Mouse (Mus musculus): Measurements from ENCODE around the gene Olfm1.
A peak's percentile ranks its signal among the peaks of the same experiment; 100 is the strongest.

The Olfm1 gene

DNA sequence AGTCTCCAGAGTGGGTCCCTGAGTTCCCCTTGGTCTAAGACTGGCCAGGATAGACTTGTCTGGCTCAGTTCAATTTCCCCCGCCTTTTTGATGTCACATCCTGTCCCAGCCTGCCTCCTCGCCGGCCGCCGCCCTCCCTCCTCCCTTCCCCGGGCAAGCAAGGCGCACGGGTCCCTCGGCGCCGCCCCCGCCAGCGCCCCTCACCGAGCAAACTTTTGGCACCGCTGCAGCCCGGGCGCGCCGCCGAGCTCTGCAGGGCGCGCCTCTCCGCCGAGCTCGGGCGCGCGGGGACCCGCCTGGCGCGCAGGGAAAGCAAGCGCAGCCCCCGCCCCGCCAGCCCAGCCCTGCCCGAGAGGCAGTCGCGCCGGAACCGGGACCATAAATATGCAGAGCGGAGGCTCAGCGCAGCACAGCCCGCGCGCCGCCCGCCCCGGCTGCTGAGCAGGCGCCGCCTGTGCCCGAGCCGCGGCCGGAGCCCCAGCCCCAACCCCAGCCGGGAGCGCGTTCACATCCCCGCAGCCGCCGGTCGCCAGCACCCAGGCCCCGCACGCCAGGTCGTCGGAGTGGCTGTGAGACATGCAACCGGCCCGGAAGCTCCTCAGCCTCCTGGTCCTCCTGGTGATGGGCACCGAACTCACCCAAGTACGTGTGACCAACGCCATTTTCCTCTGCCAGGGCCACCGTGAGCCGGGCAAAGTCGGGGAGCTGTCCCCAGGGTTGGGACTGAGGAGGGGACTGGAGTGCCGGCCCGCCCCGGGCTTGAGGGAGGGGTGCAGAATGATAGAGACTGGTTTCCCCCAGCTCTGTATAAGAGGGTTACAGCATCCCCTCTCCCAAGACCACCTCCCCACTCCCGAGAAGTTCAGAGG is at the start of gene Olfm1:
Olfm1 (plus strand) TSS at position 172 of the 869 bp plus-strand sequence.
- peak; percentile 50 to 74 for DNase-seq (ENCODE audit: low spot score in 2 of 2)

DNA sequence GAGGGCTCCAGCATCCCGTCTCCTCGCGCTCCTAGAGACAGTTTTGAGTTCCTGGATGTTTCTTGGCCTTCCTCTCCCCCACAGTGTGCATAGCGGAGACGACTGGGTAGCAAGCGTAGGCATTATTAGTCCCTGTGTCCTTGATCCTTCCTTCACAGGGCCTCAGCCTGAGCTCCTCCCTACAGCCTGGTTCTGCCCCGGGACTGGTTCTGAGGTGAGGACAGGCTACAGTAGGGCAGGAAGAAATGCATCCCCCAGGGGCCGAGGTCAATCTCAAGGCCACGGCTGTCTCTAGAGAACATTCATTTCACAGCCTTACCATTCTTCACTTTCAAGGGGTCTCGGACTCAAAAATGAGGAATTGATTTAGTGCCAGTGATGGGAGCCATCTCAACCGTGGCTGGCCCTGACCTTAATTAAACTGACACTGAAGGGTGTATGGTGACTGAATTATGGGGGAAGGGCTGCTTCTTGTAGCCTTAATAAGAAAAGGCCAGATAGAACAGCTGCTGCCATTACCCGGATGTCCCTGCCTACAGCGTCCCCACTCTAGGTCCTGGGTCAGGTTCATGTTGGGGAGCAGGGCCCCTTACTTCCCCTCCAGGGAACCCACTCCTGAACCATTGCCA is 49.3 kb upstream of the Olfm1 start:
- no peak for DNase-seq (ENCODE audit: low spot score in 2 of 2)

DNA sequence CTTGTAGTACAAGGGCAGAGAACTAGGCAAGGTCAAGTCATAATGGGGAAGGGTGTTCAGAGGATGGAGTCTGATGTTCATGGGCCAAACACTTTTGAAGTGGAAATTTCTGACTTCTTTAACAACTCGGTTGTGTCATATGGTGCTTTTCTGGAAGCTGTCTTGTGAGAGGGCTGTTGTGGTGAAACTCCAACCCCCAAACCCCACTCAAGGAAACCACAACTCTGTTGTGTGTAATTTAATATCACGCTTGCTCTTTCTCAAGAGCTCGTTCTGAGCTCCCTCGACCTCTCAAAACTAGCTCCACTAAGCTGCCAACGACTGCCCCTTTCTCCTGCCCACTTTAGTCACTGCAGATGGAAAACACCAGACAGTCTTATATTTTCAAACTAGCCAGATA is 47.1 kb upstream of the Olfm1 start:
- no peak for DNase-seq (ENCODE audit: low spot score in 2 of 2)

DNA sequence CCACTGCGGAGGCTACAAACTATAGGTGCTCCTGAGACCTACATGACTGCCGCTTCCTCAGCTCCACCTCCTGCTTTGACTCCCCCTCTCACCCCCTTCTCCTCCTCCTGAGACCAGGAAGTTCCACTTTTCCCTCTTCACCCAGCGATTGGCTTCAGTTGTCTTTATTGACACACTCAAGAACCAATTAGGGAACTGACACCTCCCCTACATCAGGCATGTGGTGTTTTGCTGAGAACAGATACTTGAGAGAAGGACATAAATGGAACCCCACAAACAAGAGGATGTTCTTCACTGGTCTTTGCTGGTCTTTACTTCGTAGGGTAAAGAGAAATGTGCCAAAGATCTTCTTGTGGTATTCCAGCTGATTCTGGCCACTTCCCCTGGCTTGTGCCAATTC is 46.6 kb upstream of the Olfm1 start:
- no peak for DNase-seq (ENCODE audit: low spot score in 2 of 2)

DNA sequence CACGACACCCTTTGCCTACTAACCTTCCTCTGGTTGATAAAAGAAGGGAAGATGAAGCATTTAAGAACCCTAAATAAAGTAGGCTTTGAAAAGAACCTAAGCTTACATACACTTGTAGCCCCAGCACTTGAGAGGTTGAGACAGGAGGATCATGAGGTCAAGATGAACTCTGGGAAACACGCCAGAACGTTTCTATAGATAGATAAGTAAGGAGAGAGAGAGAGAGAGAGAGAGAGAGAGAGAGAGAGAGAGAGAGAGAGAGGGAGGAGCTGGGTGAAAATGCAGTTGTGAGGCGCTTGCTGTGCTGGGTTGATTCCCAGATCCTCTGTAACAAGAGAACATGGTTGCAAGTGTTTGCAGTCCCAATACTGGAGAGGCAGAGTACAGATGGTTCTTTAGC is 46.1 kb upstream of the Olfm1 start:
- DNase-seq (ENCODE audit: low spot score in 2 of 2): no peak

DNA sequence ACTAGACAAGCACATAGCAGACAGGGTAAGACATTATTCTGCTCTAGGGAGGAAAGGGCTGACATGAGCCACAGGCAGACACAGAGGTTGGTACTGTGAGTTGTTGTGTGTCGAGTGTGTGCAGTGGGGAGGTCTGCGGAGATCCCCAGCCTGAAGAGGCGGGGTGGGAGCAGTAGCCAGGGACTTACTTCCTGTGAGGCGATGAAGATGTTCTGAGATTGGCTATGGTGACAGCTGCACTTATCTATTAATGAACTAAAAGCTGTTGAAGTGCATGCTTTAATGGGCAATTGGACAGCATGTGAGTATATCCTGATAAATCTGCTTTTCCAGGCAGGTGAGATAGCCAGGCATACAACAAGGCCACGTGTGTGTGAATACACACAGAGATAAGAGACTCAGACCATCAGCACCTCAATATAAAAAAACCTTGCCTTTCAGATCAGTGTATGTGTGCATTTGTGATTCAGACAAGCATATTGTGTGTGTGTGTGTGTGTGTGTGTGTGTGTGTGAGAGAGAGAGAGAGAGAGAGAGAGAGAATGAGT is 45.5 kb upstream of the Olfm1 start:
- DNase-seq (ENCODE audit: low spot score in 2 of 2): no peak

DNA sequence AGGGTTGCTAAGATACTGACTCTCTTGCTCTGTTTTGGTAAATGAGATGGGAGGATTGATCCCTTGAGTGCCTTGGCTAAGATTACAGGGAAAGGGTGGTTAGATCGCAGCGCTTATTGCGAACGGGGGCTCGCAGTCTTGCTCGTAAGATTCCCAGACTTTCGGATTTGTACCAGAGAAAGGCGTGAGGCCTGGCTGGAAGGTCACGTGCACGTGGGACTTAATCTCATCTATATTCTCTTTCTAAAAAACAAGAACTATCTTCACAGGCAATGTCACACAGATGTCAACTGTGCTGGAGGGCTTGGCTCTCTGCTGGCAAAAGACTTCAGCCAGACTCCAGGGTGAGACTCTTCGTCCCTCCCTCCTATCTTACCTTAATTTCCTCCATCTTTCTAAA is 43.1 kb upstream of the Olfm1 start:
- no peak for DNase-seq (ENCODE audit: low spot score in 2 of 2)

DNA sequence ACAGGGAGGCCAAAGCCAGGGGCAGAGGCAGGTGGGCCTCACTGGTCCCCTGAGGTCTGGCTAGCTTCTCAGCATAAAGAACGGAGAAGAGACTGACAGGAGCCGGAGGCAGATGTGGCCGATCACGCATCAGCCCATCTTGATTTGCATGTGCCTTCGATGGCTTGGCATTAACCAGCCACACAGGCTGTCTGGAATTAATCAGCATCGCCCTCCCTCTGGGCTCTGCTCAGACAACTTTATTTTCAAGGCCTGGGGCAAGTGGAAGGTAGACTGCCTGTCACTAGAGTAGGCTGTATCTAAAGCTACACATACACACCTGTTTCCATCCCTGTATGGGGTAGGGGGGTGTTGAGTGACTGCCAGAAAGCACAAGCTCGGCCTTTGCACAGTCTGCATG is 32.2 kb upstream of the Olfm1 start:
- no peak for DNase-seq (ENCODE audit: low spot score in 2 of 2)

DNA sequence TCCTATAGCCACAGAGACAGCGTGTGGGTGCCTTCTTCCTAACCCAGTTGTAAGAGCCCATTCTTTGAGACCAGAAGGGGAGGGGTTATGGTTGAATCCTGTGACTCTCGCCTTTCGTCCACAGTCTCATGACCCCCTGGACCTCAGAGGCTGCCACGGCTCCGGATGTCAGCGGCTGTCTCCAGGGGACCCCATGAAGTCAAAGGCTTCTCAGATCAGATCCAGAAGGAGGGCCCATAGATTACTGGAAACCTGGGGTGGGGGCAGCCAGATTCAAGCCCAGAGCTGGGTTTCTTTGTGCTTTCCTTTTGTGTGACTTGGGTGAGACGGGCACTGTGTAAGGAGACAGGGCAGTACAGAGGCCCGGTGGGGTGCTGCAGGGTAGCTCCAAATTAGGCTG is 27.2 kb upstream of the Olfm1 start:
- no peak for DNase-seq (ENCODE audit: low spot score in 2 of 2)

DNA sequence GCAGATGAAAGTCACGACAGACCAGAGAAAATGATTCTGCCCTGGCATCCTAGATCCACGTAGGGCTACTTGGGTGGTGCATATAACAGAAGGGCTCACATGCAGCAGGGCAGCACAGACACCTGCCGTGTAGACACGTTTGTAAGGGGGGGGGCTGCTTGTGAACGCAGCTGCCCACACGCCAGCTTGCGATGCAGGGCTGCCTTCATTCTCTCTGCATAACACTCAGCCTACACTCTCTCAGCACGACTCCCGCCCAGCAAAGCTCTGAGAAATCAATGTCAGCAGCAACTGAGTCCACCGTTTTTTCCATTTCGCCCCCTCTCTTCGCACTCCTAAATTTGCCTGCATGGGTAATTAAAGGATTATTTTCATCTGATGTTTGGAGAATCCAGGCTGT is 23.5 kb upstream of the Olfm1 start:
- no peak for DNase-seq (ENCODE audit: low spot score in 2 of 2)

DNA sequence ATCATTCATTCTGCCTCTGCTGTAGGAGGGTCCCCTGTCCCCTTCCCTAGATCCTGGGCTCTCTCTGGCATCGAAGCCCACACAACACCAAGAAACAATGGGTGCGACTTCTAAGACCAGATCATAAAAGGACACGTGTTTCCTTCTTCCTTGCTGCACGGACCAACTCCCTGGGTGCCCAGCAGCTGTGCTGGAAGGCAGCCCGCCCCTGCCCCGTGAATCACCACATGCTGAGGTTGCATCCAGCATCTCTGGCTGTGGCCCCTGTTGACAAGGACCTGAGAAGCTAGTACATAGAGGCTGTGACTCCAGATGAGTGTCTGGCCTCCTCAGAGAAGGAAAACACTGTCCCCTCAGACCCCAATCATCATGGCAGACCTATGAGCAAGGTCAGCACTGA is 20.8 kb upstream of the Olfm1 start:
- no peak for DNase-seq (ENCODE audit: low spot score in 2 of 2)

DNA sequence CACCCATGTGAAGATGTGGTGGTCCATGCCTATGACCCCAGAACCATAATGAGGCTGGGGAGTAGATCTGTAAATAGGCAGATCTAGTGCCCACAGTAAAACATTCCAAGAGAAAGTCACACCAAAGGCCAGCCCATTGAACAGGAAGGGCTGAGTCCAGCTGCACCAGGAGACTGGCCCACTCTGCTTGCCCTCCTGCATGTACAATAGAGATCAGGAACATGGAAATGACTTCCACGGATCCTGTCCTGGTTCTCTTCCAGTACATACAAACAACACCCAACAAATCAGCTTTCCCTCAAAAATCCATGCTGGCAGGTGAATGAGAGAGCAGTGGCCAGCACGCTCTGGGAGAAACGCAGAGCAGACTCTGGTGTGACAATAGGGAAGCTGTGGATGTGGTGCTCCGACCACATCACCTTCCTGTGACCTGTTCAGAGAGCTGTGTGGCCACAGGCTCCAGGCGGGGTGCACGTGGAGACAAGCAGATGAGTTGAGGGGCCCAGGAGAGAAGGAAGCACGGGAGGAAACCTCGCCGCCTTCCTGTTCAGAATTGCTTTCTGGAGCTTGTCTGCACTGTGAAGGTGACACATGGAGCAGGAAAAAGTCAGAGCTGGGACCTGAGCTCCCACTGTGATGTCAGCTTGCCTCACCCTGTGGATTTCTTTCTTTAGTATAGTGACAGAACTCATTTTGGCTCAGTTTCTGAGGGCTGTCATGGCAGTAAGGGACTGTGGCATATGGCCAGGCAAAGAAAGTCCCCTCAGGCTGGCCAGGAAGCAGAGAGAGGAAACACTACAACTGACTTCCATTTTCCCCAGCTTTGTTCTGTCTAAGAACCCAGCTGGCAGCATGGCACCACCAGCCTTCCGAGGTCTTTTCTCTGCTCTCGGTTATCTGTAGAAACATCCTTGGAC is 19.3 kb upstream of the Olfm1 start:
- no peak for DNase-seq (ENCODE audit: low spot score in 2 of 2)

DNA sequence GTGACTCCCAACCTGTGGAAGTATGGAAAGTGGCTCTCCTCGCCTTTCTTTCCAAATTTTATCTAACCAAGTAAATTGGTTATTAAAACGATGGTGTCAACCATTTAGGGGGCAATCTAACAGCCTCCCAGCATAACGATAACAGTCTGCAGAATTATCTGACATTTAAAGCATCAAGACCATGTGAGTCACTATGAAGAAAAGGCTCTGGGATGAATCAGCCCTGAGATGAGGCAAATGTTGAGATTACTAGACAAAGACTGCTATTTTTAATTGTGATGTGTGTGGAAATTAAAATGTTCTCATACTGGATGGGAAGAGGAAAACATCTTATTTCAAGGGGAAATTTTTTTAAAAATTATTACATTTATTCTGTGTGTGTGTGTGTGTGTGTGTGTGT is 18.4 kb upstream of the Olfm1 start:
- no peak for DNase-seq (ENCODE audit: low spot score in 2 of 2)

DNA sequence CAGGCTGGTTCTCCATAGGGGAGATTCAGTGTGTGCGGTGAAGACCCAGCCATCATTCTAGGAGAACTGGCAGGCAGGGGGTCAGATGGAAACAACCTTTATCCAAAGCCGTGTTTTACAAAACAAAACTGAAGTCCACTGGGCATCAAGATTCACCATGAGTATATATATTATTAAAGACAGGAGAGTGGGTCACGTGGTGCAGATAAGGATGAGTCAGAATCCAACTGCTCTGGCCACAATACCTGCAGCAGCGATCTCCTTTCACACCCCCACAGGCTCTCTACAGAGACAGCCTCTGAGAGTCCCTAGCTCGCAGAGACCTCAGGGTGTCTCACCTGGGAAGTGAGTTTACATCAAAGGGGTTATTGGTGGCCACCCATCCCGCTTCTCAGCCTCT is 14.2 kb upstream of the Olfm1 start:
- no peak for DNase-seq (ENCODE audit: low spot score in 2 of 2)

DNA sequence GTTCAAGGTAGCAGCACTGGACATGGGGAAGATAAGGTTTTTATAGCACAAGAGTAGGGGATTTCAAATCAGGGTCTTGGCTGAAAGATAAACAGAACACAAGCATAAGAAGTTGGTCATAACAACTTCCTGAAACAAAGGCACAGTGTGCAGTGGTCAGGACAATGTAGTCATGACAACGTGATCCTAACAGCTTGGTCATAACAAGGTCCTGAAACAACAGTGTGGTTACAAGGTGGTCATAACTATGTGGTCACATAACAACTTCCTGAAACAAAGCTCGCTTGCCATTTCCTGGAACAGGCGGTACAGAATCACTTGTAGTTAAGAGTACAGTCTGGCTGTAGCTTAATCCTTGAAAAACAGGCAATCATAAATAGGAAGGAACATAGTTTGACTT is 12.7 kb upstream of the Olfm1 start:
- DNase-seq (ENCODE audit: low spot score in 2 of 2): no peak

DNA sequence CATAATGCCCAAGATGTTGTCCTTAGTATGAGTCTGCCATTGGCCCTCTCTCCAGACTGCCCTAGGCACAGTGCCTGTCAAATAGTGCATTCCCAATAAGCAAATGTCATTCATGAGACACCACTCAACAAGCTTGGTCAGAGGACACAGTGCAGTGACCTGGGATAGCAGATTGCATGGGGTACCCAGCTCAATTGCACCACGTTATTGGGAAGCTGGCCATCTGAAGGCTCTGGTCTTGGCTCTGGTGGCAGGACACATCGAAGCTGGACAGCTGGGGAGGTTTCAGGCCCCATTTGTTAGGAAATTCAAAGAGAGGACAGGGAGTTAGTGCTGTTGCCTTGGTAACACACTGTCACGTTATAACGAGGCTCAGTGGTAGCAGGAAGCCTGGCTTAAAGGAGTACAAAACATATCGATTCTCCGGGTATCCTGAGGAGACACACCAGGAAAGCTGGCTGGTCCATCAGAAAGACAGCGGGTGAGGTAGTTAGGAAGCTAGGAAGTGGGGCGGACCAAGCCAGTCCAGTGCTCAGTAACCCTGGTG is 4.3 kb upstream of the Olfm1 start:
- no peak for DNase-seq (ENCODE audit: low spot score in 2 of 2)

DNA sequence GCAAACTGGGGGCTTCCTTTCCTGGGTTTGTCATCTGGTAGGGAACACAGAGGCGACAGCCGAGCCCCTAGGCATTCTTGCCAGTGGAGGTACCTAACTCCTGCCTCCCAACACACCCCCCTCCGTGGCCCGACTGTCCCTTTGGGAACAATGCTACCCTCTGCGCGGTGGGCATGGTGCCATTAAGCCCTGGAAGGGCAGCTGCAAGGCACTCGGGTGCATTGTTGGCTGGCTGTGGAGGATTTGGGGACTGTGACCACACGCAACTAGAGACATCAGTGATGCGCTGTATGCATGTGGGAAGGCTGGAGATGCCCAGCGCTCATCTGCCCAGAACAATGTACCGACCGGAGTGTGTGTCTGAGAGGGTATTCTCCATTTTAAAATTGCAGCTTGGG is 897 bp downstream of the Olfm1 start:
- DNase-seq (ENCODE audit: low spot score in 2 of 2): peak in 1 of 2 experiments; percentile 47

DNA sequence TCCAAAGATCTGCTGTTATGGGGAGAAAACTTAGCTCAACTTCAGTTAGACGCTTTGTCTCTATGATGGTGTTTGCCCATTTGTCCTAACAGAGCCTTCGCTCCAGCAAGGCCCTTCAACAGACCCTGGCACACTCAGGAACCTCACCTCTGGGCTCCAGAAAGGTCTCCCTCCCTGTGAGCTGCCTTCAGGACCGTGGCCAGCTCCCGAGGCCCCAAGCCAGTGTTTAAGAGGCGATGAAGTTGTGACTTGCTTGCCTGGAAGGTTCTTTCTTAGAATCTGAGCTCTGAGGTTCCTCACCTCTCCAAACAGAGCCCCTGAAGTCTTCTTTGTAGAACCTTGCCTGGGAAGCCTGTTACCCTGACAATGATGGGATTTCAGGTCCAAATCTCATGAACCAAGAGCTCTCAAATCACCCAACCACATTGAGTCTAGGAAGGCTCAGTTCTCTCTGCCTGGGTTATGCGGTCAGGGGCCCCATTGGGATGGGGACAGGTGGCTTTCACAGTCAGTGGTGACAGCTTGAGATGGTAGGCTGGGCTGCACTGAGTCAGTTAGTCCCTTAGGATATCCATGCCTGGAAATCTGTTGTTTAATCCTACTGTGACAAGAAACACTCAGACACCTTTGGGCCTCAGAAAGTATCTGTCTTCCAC is 2.3 kb downstream of the Olfm1 start:
- DNase-seq (ENCODE audit: low spot score in 2 of 2): no peak

DNA sequence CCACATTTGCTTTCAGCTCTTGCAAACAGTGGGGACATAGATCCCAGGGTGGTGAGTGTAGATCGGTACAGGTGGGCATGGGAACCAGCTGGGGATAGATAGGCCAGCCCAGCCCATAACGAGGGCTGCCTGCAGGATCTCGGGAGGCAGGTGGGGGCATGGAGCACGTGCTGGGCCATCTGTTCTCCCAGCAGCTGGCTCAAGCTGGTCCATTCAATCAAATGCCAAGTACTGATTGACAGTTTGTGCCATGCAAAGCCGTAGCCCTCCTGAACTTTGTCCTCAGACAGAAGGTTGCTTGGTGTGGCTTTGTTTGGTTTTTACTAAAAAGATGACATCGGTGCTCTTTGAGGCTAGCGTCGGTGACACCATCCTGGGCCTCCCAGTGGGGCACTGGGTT is 2.9 kb downstream of the Olfm1 start:
- no peak for DNase-seq (ENCODE audit: low spot score in 2 of 2)

DNA sequence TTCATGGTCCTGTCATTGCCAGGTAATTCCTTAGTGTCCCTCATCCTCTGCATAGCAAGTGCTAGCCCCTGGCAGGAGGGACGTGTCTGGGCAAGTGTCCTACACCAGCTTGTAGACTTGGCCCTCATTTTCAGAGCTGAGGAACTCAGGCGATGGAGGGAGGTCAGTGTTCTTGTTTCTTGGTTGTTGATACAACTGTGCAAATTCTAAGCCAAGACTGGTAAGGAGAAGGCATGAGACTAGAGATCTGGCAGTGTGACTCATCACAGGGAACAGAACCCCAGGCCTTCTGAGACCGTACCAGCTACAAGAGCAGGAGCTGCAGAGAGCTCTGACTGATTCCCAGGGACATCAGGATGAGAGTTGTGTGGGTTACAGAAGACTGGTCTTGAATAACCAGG is 8.6 kb downstream of the Olfm1 start:
- DNase-seq (ENCODE audit: low spot score in 2 of 2): no peak

DNA sequence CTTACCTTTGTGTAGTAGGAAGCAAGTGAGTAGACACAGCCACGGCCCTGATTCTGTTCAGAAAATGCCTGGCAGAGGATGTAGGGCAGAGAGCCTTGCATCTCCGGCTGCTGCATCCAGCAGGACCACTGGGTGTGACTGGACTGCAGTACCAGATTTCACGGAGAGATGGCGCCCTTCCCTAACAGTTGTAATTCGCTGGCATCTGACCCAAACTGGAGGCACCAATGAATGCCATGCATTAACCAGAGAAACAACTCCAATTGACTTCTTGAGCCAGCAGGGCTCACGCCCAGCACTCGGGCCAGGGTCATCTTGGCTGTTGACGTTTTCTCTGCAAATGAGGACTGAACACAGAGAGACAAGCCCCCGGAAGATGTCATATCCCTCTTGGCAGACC is 11.4 kb downstream of the Olfm1 start:
- DNase-seq (ENCODE audit: low spot score in 2 of 2): peak; percentile 98 to 99

Measured in cerebellum, postnatal 4 days (tissue).